Mouse (Mus musculus) lung, postnatal 36 days (tissue): ENCODE data around the gene 4930449I24Rik.
"Not testable (repeated sequence)": the region's sequence is repeated elsewhere in the genome, so short reads cannot be mapped to it uniquely, and the experiment has no call there.

ENCODE experiments used
- DNase-seq: peaks from one replicate; pipeline ENCODE4 v3.0.0; 2022; ENCODE audit warnings: mixed read lengths

Gene 4930449I24Rik

GRCm38 (mm10) chr5:146502099-146502498, at the start of gene 4930449I24Rik:
TSS of gene 4930449I24Rik (plus strand) at chr5:146502399.
- not testable (repeated sequence) for DNase-seq

DNA sequence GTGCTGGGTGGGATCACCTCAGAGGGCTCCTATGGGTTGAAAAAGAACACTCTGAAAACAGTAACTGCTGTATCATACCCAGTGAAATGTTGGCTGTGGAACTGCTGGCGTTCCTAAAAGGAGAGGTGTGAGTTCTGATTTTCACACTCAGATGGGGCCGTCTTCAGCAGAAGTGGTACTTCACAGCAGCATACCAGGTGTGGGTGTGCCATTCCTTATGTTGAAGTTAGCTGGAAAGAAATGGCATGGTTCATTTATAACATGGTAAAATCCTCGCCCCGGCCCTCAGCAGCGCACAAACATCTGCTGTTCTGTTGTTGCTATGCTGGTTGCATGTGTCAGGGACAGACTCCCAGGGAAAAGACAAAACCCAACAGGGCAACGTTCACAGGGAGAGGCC, 48.6 kb upstream of the 4930449I24Rik start:
- DNase-seq, result no peak

DNA sequence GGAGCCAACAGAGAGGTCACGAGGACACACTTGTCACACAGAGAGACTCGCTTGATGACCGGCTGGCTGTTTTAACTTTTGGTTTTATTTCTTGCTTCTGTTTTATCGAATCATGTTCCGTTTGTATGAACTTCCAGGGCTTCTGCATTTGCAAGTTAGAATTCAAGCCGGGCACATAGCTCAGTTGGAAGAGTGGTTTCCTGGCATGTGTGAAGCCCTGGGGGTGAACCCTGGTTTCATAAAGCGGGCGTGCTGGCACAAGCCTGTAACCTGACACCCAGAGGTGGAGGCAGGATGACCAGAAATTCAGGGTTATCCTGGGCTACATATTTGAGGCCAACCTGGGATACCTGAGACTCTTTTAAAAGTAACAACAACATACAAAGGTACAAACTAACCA, 40.6 kb upstream of the 4930449I24Rik start:
- DNase-seq, result peak; percentile 32

- DNase-seq, result no peak
Measured at GRCm38 (mm10) chr5:146466663-146467062, 35.5 kb upstream of the 4930449I24Rik start.

DNA sequence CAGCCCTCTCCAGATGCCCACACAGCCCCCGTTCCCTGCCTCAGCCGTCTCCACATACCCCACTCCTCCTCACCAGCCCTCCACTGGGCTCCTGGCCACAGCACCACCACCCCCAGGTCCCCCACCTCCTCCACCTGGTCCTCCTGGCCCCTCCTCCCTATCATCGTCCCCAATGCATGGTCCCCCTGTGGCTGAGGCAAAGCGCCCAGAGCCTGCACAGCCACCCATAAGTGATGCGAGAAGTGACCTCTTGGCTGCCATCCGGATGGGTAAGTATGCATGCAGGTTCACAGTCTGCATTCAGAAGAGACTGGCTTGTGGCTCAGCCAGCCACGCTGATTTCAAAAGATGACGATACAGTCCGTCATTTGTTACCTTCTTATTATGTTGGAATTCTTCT, 33.9 kb upstream of the 4930449I24Rik start:
- no peak for DNase-seq

- no peak for DNase-seq
Measured at GRCm38 (mm10) chr5:146470821-146471220, 31.4 kb upstream of the 4930449I24Rik start.

DNA sequence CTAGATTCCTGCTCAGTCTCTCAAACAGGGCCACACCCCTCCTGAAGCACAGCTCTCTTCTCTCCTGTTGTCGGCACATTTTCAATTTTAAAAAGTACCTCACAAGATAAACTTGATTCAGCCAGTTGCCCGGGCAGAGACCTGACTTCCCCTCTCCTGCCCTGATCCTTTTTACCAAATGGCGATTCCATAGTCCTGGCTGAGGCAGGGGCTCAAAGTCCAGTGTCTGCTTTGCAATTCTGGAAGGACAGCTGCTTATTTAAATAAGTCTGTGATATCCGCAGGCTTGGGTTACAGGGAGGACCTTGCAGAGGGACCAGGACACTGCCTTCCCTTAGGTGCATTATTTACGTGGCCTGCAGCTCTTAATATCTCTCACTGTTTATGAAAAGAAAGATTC, 30.9 kb upstream of the 4930449I24Rik start:
- DNase-seq, result no peak

DNA sequence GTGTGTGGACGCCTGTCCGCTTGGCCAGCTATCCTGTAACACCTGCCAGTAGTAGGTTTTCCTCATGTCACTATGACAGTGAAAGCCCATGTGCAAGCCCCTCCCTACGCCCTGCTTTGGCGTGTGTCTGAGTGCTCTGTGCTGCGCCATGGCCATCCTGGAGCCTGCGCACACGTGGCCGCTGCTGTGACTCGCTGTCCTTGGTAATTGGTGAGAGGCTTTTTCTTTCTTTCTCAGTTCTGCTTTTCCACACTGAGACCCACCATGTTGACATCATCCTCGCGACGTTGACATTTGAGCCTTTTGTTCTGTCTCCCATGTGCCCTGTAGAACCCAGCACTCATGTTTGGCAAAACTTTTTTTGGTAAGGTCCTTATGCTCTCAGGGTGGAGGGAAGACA, 30.4 kb upstream of the 4930449I24Rik start:
- DNase-seq, result no peak

DNA sequence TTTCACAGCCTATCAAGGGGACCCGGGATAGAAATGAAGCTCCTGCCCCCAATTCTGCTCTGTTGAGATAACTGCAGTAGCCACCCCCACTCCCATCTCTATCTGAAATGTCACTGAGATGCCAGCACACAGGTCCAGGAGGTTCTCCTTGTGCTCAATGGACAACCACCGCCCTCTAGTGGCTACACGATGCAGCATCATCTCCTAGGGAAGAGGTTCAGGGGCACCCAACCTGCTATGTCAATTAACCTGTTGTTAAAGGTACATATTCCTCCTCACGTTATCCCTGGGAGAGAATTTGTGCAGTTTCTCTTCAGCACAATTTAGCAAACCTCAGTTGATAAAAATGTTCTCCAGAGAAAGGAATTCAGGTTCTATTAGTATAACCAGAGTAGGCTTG, 22.6 kb upstream of the 4930449I24Rik start:
- peak; percentile 34 for DNase-seq

DNA sequence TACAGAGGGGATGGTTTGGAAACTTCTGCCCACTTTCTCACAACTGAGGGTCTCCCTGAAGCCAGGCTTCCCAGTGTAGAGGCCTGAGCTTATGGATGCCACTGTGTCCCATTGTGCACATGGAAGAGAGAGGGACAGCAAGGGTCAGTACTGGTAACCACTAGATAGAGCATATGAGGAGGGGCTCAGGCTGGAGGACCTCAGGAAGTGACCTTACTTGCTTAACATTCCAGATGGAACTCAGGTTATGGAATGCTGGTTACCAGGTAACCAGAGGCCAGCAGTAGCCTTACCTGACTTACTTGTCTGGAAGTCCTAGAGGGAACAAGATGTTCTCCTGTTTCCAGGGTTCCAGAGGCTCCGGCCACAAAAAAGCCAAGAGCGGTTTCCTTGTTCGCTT, 20.5 kb upstream of the 4930449I24Rik start, which contains the start of gene Gm6408:
Gm6408 (plus strand) TSS at position 301 of the 400 bp plus-strand sequence.
- DNase-seq, result not testable (repeated sequence)

- DNase-seq, result peak; percentile 45
Measured at GRCm38 (mm10) chr5:146488959-146489358, 13.2 kb upstream of the 4930449I24Rik start.

- DNase-seq, result not testable (repeated sequence)
Measured at GRCm38 (mm10) chr5:146491063-146491462, 11.1 kb upstream of the 4930449I24Rik start, which contains the start of gene Gm6370. TSS of gene Gm6370 (plus strand) at chr5:146491363.

GRCm38 (mm10) chr5:146513823-146514222, 11.6 kb downstream of the 4930449I24Rik start, which contains the start of gene Gm3402:
TSS of gene Gm3402 (plus strand) at chr5:146514123.
- not testable (repeated sequence) for DNase-seq

- DNase-seq, result not testable (repeated sequence)
Measured at GRCm38 (mm10) chr5:146525501-146525900, 23.3 kb downstream of the 4930449I24Rik start, which contains the start of gene Gm3404. TSS of gene Gm3404 (plus strand) at chr5:146525801.

DNA sequence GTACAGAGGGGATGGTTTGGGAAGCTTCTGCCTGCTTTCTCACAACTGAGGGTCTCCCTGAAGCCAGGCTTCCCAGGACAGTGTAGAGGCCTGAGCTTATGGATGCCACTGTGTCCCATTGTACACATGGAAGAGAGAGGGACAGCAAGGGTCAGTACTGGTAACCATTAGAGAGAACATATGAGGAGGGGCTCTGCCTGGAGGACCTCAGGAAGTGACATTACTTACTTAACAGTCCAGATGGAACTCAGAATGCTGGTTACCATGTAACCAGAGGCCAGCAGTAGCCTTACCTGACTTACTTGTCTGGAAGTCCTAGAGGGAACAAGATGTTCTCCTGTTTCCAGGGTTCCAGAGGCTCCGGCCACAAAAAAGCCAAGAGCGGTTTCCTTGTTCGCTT, 35.1 kb downstream of the 4930449I24Rik start, which contains the start of gene Gm3409:
Gm3409 (plus strand) TSS at position 301 of the 400 bp plus-strand sequence.
- not testable (repeated sequence) for DNase-seq
